Mouse (Mus musculus) liver, postnatal 0 days (tissue): ENCODE measurements at regions not wholly inside any gene's neighbourhood (a gene's known extent, or its start where the extent isn't known, plus 50 kb on each side); places are given as distances from the start of the nearest gene placed in this dataset.

Experiments
- CTCF ChIP-seq: sonication (generic); IDR thresholded peaks from 2 replicates; pipeline ENCODE4 v1.5.1; 2016; ENCODE audit warnings: antibody characterized with exemption, low read depth
- EP300 ChIP-seq: IDR thresholded peaks from 2 replicates; pipeline ENCODE4 v1.6.1; 2016; ENCODE audit warnings: antibody characterized with exemption, low read depth, mild to moderate bottlenecking

DNA sequence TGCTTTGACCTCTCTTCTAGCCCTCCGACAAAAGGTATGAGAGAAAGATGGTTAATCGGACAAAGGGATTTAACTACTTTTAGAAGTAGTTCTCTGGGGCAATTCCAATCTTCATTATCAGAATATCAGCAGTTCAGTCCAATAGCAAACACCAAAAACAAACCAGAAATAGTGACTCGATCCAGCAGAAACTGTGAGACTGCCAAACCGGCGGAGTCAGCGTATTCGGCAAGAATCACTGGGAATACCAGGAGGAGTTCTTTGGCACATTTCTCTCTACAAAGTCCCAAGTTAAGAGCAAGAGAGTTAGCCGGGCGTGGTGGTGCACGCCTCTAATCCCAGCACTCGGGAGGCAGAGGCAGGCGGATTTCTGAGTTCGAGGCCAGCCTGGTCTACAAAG lies 164.5 kb downstream of the Lnpk start:
- TF ChIP-seq CTCF: no peak
- TF ChIP-seq EP300: no peak
